Mouse (Mus musculus): ENCODE measurements around the gene Hspb1. TPM values are rescaled to one million over a fixed set of nuclear protein-coding genes. Genes with fewer than 3 reads are reported as not detected.
A peak's percentile ranks its signal among the peaks of the same experiment; 100 is the strongest.

Hspb1 gene
- polyA plus RNA-seq, 1 experiment from 2014 or later, result 113 TPM

- 71% methylated on average over 3 of the region's 3 CpGs for WGBS
- H3K27me3 ChIP-seq (ENCODE audit: insufficient read depth, low read length), result no peaks in the 10 kb centered on the region
- H3K36me3 ChIP-seq (ENCODE audit: insufficient read depth, low read length), result no peaks in the 10 kb centered on the region
- H3K4me3 ChIP-seq (replicated peaks; ENCODE audit: low read depth, low read length), result no peak overlapping the region
- no peaks in the 10 kb centered on the region for H3K9me3 ChIP-seq (replicated peaks; ENCODE audit: low read length)
- no peak overlapping the region for H3K4me2 ChIP-seq (ENCODE audit: low read length)
- peak; percentile 52; the same call in 1 of the 2 replicates for TF ChIP-seq CTCF (IDR thresholded peaks at IDR 0.05; ENCODE audit: low read depth)
- DNase-seq (ENCODE audit: low spot score), result no peak
- ATAC-seq (replicated peaks; ENCODE audit: low FRiP score, low read depth), result no peak
- H3K4me1 ChIP-seq (replicated peaks; ENCODE audit: insufficient read depth, low read length), result no peaks in the 10 kb centered on the region
- no peak overlapping the region for H3K27ac ChIP-seq
- no peak overlapping the region for H3K9ac ChIP-seq (ENCODE audit: low read depth, low read length)
Observed at GRCm38 (mm10) chr5:135900701-135901100, 13.0 kb downstream of the Hspb1 start.

- peak; percentile 52 for TF ChIP-seq CTCF (IDR thresholded peaks at IDR 0.05; ENCODE audit: low read depth)
- DNase-seq (ENCODE audit: low spot score) (no peak), ATAC-seq (replicated peaks; ENCODE audit: low FRiP score, low read depth) (no peak)
- Histone ChIP-seq H3K27me3 (ENCODE audit: insufficient read depth, low read length) (no peaks in the 10 kb centered on the region), H3K4me1 (replicated peaks; ENCODE audit: insufficient read depth, low read length) (no peaks in the 10 kb centered on the region), H3K9me3 (replicated peaks; ENCODE audit: low read length) (no peaks in the 10 kb centered on the region), H3K4me3 (replicated peaks; ENCODE audit: low read depth, low read length) (no peak overlapping the region), H3K4me2 (ENCODE audit: low read length) (no peak overlapping the region), H3K36me3 (ENCODE audit: insufficient read depth, low read length) (no peaks in the 10 kb centered on the region), H3K9ac (ENCODE audit: low read depth, low read length) (no peak overlapping the region), H3K27ac (no peak overlapping the region)
- WGBS, result 63% methylated on average over 6 of the region's 6 CpGs
Observed at GRCm38 (mm10) chr5:135901354-135902095, 13.8 kb downstream of the Hspb1 start.

GRCm38 (mm10) chr5:135903058-135903457 lies 15.3 kb downstream of the Hspb1 start:
- no peak for DNase-seq (ENCODE audit: low spot score)
- Histone ChIP-seq H3K9me3 (replicated peaks; ENCODE audit: low read length) (no peaks in the 10 kb centered on the region), H3K27me3 (ENCODE audit: insufficient read depth, low read length) (no peaks in the 10 kb centered on the region), H3K27ac (no peak overlapping the region), H3K9ac (ENCODE audit: low read depth, low read length) (0 out of 2 replicates have a peak overlapping the region, but pooled peaks have one; percentile 48), H3K4me1 (replicated peaks; ENCODE audit: insufficient read depth, low read length) (no peaks in the 10 kb centered on the region), H3K4me3 (replicated peaks; ENCODE audit: low read depth, low read length) (peak overlapping the region; percentile 26), H3K36me3 (ENCODE audit: insufficient read depth, low read length) (0 out of 2 replicates have a peak, but pooled peaks cover 4% of the 10 kb centered on the region), H3K4me2 (ENCODE audit: low read length) (peak overlapping the region; percentile 72)
- no peak for ATAC-seq (replicated peaks; ENCODE audit: low FRiP score, low read depth)
- WGBS, result 20% methylated on average over 7 of the region's 7 CpGs
- no peak for TF ChIP-seq CTCF (IDR thresholded peaks at IDR 0.05; ENCODE audit: low read depth)

- H3K4me2 ChIP-seq (ENCODE audit: low read length), result peak overlapping the region; percentile 72
- H3K4me1 ChIP-seq (replicated peaks; ENCODE audit: insufficient read depth, low read length), result no peaks in the 10 kb centered on the region
- ATAC-seq (replicated peaks; ENCODE audit: low FRiP score, low read depth) (peak; percentile 94), DNase-seq (ENCODE audit: low spot score) (peak; percentile 97)
- H3K27ac ChIP-seq, result 0 out of 2 replicates have a peak overlapping the region, but pooled peaks have one; percentile 58
- 0 out of 2 replicates have a peak, but pooled peaks cover 4% of the 10 kb centered on the region for H3K36me3 ChIP-seq (ENCODE audit: insufficient read depth, low read length)
- H3K9me3 ChIP-seq (replicated peaks; ENCODE audit: low read length), result no peaks in the 10 kb centered on the region
- no peaks in the 10 kb centered on the region for H3K27me3 ChIP-seq (ENCODE audit: insufficient read depth, low read length)
- H3K4me3 ChIP-seq (replicated peaks; ENCODE audit: low read depth, low read length), result peak overlapping the region; percentile 26
- whole genome bisulfite sequencing, result 1% methylated on average over 30 of the region's 30 CpGs
- TF ChIP-seq CTCF (IDR thresholded peaks at IDR 0.05; ENCODE audit: low read depth), result peak; percentile 98
- peak overlapping the region; percentile 48; the same call in 1 of the 2 replicates for H3K9ac ChIP-seq (ENCODE audit: low read depth, low read length)
Observed at GRCm38 (mm10) chr5:135903551-135904151, 15.9 kb downstream of the Hspb1 start.

GRCm38 (mm10) chr5:135904259-135904658 lies 16.5 kb downstream of the Hspb1 start:
- no peak for DNase-seq (ENCODE audit: low spot score)
- no peaks in the 10 kb centered on the region for H3K9me3 ChIP-seq (replicated peaks; ENCODE audit: low read length)
- H3K27ac ChIP-seq, result no peak overlapping the region
- 62% methylated on average over 5 of the region's 5 CpGs for WGBS
- no peaks in the 10 kb centered on the region for H3K4me1 ChIP-seq (replicated peaks; ENCODE audit: insufficient read depth, low read length)
- H3K27me3 ChIP-seq (ENCODE audit: insufficient read depth, low read length), result no peaks in the 10 kb centered on the region
- peak overlapping the region; percentile 72; the same call in 1 of the 2 replicates for H3K4me2 ChIP-seq (ENCODE audit: low read length)
- H3K9ac ChIP-seq (ENCODE audit: low read depth, low read length), result no peak overlapping the region
- no peak overlapping the region for H3K4me3 ChIP-seq (replicated peaks; ENCODE audit: low read depth, low read length)
- peaks cover 9% of the 10 kb centered on the region; the same call in 1 of the 2 replicates for H3K36me3 ChIP-seq (ENCODE audit: insufficient read depth, low read length)
- TF ChIP-seq CTCF (IDR thresholded peaks at IDR 0.05; ENCODE audit: low read depth), result no peak
- no peak for ATAC-seq (replicated peaks; ENCODE audit: low FRiP score, low read depth)

- no peak overlapping the region for H3K4me3 ChIP-seq (replicated peaks; ENCODE audit: low read depth, low read length)
- H3K36me3 ChIP-seq (ENCODE audit: insufficient read depth, low read length), result peaks cover 22% of the 10 kb centered on the region
- H3K27me3 ChIP-seq (ENCODE audit: insufficient read depth, low read length), result no peaks in the 10 kb centered on the region
- TF ChIP-seq CTCF (IDR thresholded peaks at IDR 0.05; ENCODE audit: low read depth), result no peak
- ATAC-seq (replicated peaks; ENCODE audit: low FRiP score, low read depth) (no peak), DNase-seq (ENCODE audit: low spot score) (no peak)
- no peaks in the 10 kb centered on the region for H3K9me3 ChIP-seq (replicated peaks; ENCODE audit: low read length)
- no peak overlapping the region for H3K4me2 ChIP-seq (ENCODE audit: low read length)
- H3K9ac ChIP-seq (ENCODE audit: low read depth, low read length), result no peak overlapping the region
- no peak overlapping the region for H3K27ac ChIP-seq
- 60% methylated on average over 8 of the region's 8 CpGs for WGBS
- H3K4me1 ChIP-seq (replicated peaks; ENCODE audit: insufficient read depth, low read length), result no peaks in the 10 kb centered on the region
Observed at GRCm38 (mm10) chr5:135905320-135906225, 17.9 kb downstream of the Hspb1 start.

All from kidney, postnatal 0 days (tissue).